Mouse (Mus musculus): ENCODE results near the gene Dnah11. TPM values are rescaled to one million over a fixed set of nuclear protein-coding genes. Genes with fewer than 3 reads are reported as not detected.

Dnah11 gene
- polyA plus RNA-seq, 1 experiment = 0.23 TPM

GRCm38 (mm10) chr12:118104520-118104919 lies 94.3 kb downstream of the Dnah11 start:
- Histone ChIP-seq H3K4me3 (ENCODE audit: insufficient read depth, low read length) (no peak overlapping the region), H3K4me1 (ENCODE audit: control insufficient read depth, insufficient read depth, low read length) (no peaks in the 10 kb centered on the region), H3K27ac (ENCODE audit: insufficient read depth, low read length) (no peak overlapping the region)
- TF ChIP-seq POLR2A (IDR thresholded peaks at IDR 0.05; ENCODE audit: extremely low read depth, insufficient read depth, low read length) (no peak), CTCF (IDR thresholded peaks at IDR 0.05; ENCODE audit: extremely low read depth, insufficient read depth, low read length) (no peak)

DNA sequence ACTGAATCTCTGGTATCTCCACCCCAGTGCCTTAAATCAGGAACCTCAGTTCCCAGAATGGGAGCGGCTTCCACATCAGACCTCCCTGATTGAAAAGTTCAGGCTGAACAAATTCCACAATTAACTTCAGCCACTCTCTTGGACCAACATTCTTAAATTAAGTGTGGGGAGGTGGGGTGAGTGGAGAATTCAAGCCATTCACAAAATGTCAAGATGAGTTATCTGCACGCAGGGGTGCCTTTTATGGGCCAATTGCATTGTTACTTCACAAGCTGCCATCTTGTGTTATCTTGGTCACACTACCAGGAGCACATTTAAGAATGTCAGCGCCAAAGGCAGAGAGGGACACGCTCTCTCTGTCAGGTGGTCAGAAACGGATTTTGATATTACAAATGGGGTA lies 99.1 kb downstream of the Dnah11 start:
- H3K27ac ChIP-seq (ENCODE audit: insufficient read depth, low read length) = no peak overlapping the region
- TF ChIP-seq POLR2A (IDR thresholded peaks at IDR 0.05; ENCODE audit: extremely low read depth, insufficient read depth, low read length) (no peak), CTCF (IDR thresholded peaks at IDR 0.05; ENCODE audit: extremely low read depth, insufficient read depth, low read length) (no peak)
- H3K4me1 ChIP-seq (ENCODE audit: control insufficient read depth, insufficient read depth, low read length) = no peaks in the 10 kb centered on the region
- no peak overlapping the region for H3K4me3 ChIP-seq (ENCODE audit: insufficient read depth, low read length)

- H3K4me3 ChIP-seq (ENCODE audit: insufficient read depth, low read length) = no peak overlapping the region
- no peaks in the 10 kb centered on the region for H3K4me1 ChIP-seq (ENCODE audit: control insufficient read depth, insufficient read depth, low read length)
- H3K27ac ChIP-seq (ENCODE audit: insufficient read depth, low read length) = no peak overlapping the region
- TF ChIP-seq POLR2A (IDR thresholded peaks at IDR 0.05; ENCODE audit: extremely low read depth, insufficient read depth, low read length) = no peak
- TF ChIP-seq CTCF (IDR thresholded peaks at IDR 0.05; ENCODE audit: extremely low read depth, insufficient read depth, low read length) = no peak
Observed at GRCm38 (mm10) chr12:118098257-118098656, 100.6 kb downstream of the Dnah11 start.

DNA sequence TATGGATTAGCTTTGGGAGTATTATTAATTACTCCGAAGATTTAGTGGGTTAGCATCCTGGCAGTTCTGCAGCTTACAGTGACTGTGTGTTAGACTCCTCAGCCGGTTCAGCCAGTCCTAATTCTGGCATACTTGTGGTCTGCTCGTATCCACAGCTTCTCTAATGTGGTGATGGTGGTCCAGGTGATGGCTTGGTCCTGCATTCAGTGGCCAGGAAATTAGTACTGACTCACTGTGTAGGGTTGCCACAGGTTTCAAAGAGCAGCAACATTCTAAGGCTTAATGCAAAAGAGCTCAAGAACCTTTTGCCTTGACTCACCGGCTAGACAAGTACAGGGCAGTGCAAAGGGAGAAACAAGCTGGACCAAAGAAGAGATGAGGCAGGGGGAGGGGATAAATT lies 103.9 kb downstream of the Dnah11 start:
- Histone ChIP-seq H3K4me3 (ENCODE audit: insufficient read depth, low read length) (no peak overlapping the region), H3K4me1 (ENCODE audit: control insufficient read depth, insufficient read depth, low read length) (no peaks in the 10 kb centered on the region), H3K27ac (ENCODE audit: insufficient read depth, low read length) (no peak overlapping the region)
- TF ChIP-seq POLR2A (IDR thresholded peaks at IDR 0.05; ENCODE audit: extremely low read depth, insufficient read depth, low read length) (no peak), CTCF (IDR thresholded peaks at IDR 0.05; ENCODE audit: extremely low read depth, insufficient read depth, low read length) (no peak)

- H3K4me1 ChIP-seq (ENCODE audit: control insufficient read depth, insufficient read depth, low read length) = no peaks in the 10 kb centered on the region
Observed at GRCm38 (mm10) chr12:118085291-118085690, 113.6 kb downstream of the Dnah11 start.

GRCm38 (mm10) chr12:118084806-118085205 lies 114.0 kb downstream of the Dnah11 start:
- TF ChIP-seq POLR2A (IDR thresholded peaks at IDR 0.05; ENCODE audit: extremely low read depth, insufficient read depth, low read length) (no peak), CTCF (IDR thresholded peaks at IDR 0.05; ENCODE audit: extremely low read depth, insufficient read depth, low read length) (no peak)

More at GRCm38 (mm10) chr12:118085291-118085690, 113.6 kb downstream of the Dnah11 start:
- no peak overlapping the region for H3K27ac ChIP-seq (ENCODE audit: insufficient read depth, low read length)
- H3K4me3 ChIP-seq (ENCODE audit: insufficient read depth, low read length) = no peak overlapping the region
- no peak for TF ChIP-seq POLR2A (IDR thresholded peaks at IDR 0.05; ENCODE audit: extremely low read depth, insufficient read depth, low read length)
- TF ChIP-seq CTCF (IDR thresholded peaks at IDR 0.05; ENCODE audit: extremely low read depth, insufficient read depth, low read length) = no peak

DNA sequence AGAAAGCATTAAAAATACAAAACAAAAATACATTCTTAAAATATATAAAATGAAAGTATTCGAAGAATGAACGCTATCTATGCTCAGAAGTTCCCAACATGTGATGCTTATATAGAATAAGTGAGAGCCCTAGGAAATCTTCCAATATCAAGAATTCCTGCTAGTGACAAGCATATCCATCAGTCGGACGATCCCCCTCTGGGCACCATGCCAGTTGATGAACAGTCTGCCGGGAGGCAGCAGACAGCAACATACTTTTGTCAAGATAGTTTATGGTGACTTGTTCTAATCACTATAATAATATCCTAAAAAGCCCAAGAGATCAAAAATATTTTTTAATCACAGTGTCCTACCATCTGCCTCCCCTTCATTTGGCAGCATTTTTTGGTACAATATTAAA lies 114.7 kb downstream of the Dnah11 start:
- Histone ChIP-seq H3K4me3 (ENCODE audit: insufficient read depth, low read length) (no peak overlapping the region), H3K27ac (ENCODE audit: insufficient read depth, low read length) (no peak overlapping the region), H3K4me1 (ENCODE audit: control insufficient read depth, insufficient read depth, low read length) (no peaks in the 10 kb centered on the region)
- TF ChIP-seq POLR2A (IDR thresholded peaks at IDR 0.05; ENCODE audit: extremely low read depth, insufficient read depth, low read length) = no peak

More at GRCm38 (mm10) chr12:118084806-118085205, 114.0 kb downstream of the Dnah11 start:
- Histone ChIP-seq H3K4me3 (ENCODE audit: insufficient read depth, low read length) (no peak overlapping the region), H3K27ac (ENCODE audit: insufficient read depth, low read length) (no peak overlapping the region), H3K4me1 (ENCODE audit: control insufficient read depth, insufficient read depth, low read length) (no peaks in the 10 kb centered on the region)

DNA sequence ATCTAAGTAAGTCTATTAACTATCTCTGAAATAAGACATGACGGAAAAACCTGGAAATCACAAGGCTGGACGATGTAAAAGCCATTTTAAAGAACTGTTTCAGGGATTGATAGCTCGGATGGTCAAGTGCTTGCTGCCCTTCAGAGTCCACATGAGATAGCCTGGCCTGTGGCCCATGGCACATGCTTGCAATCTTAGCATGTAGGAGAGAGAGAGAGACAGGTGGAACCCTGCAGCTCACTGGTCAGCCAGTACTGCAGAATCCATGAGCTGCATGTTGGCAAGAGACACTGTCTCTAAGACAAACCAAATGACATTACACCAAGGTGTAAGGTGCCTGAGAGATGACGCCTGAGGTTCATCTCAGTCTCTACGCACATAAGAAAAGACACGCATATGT lies 118.4 kb downstream of the Dnah11 start:
- Histone ChIP-seq H3K4me1 (ENCODE audit: control insufficient read depth, insufficient read depth, low read length) (no peaks in the 10 kb centered on the region), H3K4me3 (ENCODE audit: insufficient read depth, low read length) (no peak overlapping the region), H3K27ac (ENCODE audit: insufficient read depth, low read length) (no peak overlapping the region)
- TF ChIP-seq POLR2A (IDR thresholded peaks at IDR 0.05; ENCODE audit: extremely low read depth, insufficient read depth, low read length) (no peak), CTCF (IDR thresholded peaks at IDR 0.05; ENCODE audit: extremely low read depth, insufficient read depth, low read length) (no peak)

DNA sequence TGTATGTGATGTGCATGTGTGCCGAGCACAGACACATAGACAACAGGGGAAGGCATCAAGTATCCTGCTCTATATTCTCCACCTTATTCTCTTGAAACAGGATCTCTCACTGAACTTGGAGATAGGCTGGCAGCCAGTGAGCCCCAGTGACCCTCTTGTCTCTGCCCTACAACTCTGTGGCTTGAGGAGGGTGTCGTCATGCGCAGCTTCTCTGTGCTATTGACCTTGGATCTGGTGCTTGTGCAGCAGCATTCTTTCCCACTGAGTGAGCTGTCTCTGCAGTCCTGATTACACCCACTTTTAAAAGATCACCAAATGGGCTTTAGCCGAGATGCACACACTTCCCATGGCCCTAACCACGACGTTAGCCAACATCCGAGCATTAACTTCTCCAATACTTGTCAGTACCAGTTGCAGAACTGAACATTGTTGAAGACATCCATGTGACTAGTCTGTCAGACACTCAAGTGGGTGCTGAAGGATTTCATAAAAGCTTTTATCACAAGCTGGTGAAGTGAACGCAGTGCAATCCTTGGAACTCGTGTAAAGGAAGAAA lies 120.3 kb downstream of the Dnah11 start:
- H3K4me1 ChIP-seq (ENCODE audit: control insufficient read depth, insufficient read depth, low read length) = no peaks in the 10 kb centered on the region
- TF ChIP-seq CTCF (IDR thresholded peaks at IDR 0.05; ENCODE audit: extremely low read depth, insufficient read depth, low read length) = no peak
- no peak for TF ChIP-seq POLR2A (IDR thresholded peaks at IDR 0.05; ENCODE audit: extremely low read depth, insufficient read depth, low read length)
- no peak overlapping the region for H3K27ac ChIP-seq (ENCODE audit: insufficient read depth, low read length)
- H3K4me3 ChIP-seq (ENCODE audit: insufficient read depth, low read length) = no peak overlapping the region

DNA sequence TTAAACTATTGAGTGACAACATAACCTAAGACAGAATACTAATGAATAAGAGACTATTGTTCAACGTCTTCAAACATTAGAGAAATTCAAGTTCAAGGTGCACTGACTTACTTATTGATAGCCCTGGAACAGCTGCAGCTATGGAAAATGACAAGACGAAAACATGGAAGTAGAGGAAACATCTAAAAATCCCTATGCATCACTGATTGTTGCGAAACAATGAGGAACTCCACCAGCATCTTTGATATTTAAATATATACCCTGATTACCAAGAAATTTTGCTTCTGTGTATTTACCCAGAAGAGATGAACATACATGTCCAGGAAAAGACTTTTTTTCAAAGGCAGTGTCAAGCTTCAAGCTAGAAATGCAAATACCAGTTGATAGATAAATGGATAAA lies 122.0 kb downstream of the Dnah11 start:
- H3K27ac ChIP-seq (ENCODE audit: insufficient read depth, low read length) = no peak overlapping the region
- TF ChIP-seq CTCF (IDR thresholded peaks at IDR 0.05; ENCODE audit: extremely low read depth, insufficient read depth, low read length) (no peak), POLR2A (IDR thresholded peaks at IDR 0.05; ENCODE audit: extremely low read depth, insufficient read depth, low read length) (no peak)
- no peaks in the 10 kb centered on the region for H3K4me1 ChIP-seq (ENCODE audit: control insufficient read depth, insufficient read depth, low read length)
- H3K4me3 ChIP-seq (ENCODE audit: insufficient read depth, low read length) = no peak overlapping the region

Data from cortical plate, adult 2 months (tissue).